Mouse (Mus musculus) hematopoietic stem cell, adult 5-6 weeks (primary cell): Measurements from ENCODE around the gene Mapk11. TPM values are rescaled to one million over a fixed set of nuclear protein-coding genes. Genes with fewer than 3 reads are reported as not detected.

ENCODE experiments used
- ATAC-seq, 2 experiments: fragments of 125-278 bp in 1 of 2; replicated peaks in 1 of 2; 2 replicates each; pipeline ENCODE4 v1.8.0; 2016 to 2017; ENCODE audit warnings: inconsistent platforms in 2 of 2, mild to moderate bottlenecking in 2 of 2, moderate number of reproducible peaks in 2 of 2, low read depth in 1 of 2, moderate TSS enrichment in 1 of 2; ENCODE audit not compliant: low FRiP score in 2 of 2, poor library complexity in 2 of 2, severe bottlenecking in 2 of 2, insufficient read depth in 1 of 2, low TSS enrichment in 1 of 2
- total RNA-seq: library from RNA; stranded (forward); fragments of 172-1452, 232-1000 nt; gene quantifications from 2 replicates; pipeline ENCODE4 v1.2.3, GENCODE M21; 2017

The Mapk11 gene
- total RNA-seq, 1 experiment from 2014 or later, result 1.6 TPM

GRCm38 (mm10) chr15:89177121-89177520 lies 27.7 kb upstream of the Mapk11 start:
- no peak for ATAC-seq

GRCm38 (mm10) chr15:89175411-89176155 lies 26.2 kb upstream of the Mapk11 start:
- ATAC-seq, result no peak

GRCm38 (mm10) chr15:89174889-89175339 lies 25.5 kb upstream of the Mapk11 start:
- no peak for ATAC-seq

GRCm38 (mm10) chr15:89173906-89174214 lies 24.4 kb upstream of the Mapk11 start:
- no peak for ATAC-seq

- no peak; a peak in 1 of 4 replicates for ATAC-seq
These were observed 23.8 kb upstream of the Mapk11 start for GRCm38 (mm10) chr15:89173024-89173905.

- ATAC-seq, result peak; percentile 43 to 60
These were observed 23.0 kb upstream of the Mapk11 start for GRCm38 (mm10) chr15:89172276-89172935.

- ATAC-seq, result no peak
These were observed 22.2 kb upstream of the Mapk11 start for GRCm38 (mm10) chr15:89171526-89172051.

- ATAC-seq, result no peak
These were observed 20.7 kb upstream of the Mapk11 start for GRCm38 (mm10) chr15:89170102-89170501.

- no peak for ATAC-seq
These were observed 20.0 kb upstream of the Mapk11 start for GRCm38 (mm10) chr15:89169431-89169830.

- no peak for ATAC-seq
These were observed 19.5 kb upstream of the Mapk11 start for GRCm38 (mm10) chr15:89168922-89169321.

- ATAC-seq, result no peak
These were observed 16.1 kb upstream of the Mapk11 start for GRCm38 (mm10) chr15:89165478-89165877.

GRCm38 (mm10) chr15:89161397-89161796 lies 12.0 kb upstream of the Mapk11 start:
- ATAC-seq, result no peak

- no peak for ATAC-seq
These were observed 9.1 kb upstream of the Mapk11 start for GRCm38 (mm10) chr15:89158516-89158915.

- ATAC-seq, result peak; percentile 48 to 81; a peak in 3 of 4 replicates
These were observed 8.5 kb upstream of the Mapk11 start for GRCm38 (mm10) chr15:89157954-89158353.

- no peak for ATAC-seq
These were observed 2.9 kb upstream of the Mapk11 start for GRCm38 (mm10) chr15:89152312-89152711.

- peak; percentile 28 to 39; a peak in 2 of 4 replicates for ATAC-seq
These were observed 588 bp upstream of the Mapk11 start for GRCm38 (mm10) chr15:89150041-89150390.

- ATAC-seq, result no peak
These were observed 745 bp downstream of the Mapk11 start for GRCm38 (mm10) chr15:89148496-89149270.
